Mouse (Mus musculus) myocyte (in vitro differentiated cells): Measurements from ENCODE around the gene Tmem236.

Experiments
- MYOD1 ChIP-seq, 3 experiments: IDR thresholded peaks; one replicate each; pipeline ENCODE4 v1.6.1; 2011; ENCODE audit warnings: control low read depth in 2 of 3, low read depth in 2 of 3, mild to moderate bottlenecking in 2 of 3, moderate library complexity in 1 of 3; ENCODE audit not compliant: insufficient read length in 2 of 3, control insufficient read depth in 1 of 3
- POLR2A ChIP-seq: IDR thresholded peaks from one replicate; pipeline ENCODE4 v1.6.1; 2011; ENCODE audit warnings: low read depth, mild to moderate bottlenecking, control low read depth, moderate library complexity; ENCODE audit not compliant: insufficient read length
- POLR2AphosphoS2 ChIP-seq: IDR thresholded peaks from one replicate; pipeline ENCODE4 v1.6.1; 2011; ENCODE audit warnings: low read depth, control low read depth; ENCODE audit not compliant: insufficient read length
- TCF12 ChIP-seq: IDR thresholded peaks from one replicate; pipeline ENCODE4 v1.6.1; 2011; ENCODE audit warnings: mild to moderate bottlenecking, control low read depth; ENCODE audit not compliant: poor library complexity, insufficient read depth, severe bottlenecking

DNA sequence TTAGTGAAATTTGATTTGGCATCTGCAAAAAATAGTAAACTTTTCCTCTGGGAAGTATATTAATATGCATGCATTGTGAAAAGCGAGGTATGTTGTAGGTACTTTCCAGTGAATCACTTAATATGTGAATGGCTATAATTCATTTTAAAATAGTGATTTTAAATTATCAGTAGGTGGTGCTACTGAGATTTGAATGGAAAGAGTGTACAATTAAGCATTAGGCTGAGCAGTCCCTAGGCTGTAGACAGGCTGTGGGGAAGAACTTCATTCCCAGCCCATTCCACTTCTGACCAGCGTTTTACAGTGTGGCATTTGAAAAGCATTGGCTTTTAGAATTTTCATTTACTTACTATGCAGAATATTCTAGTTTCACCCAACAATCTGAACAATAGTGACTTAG is 14.6 kb upstream of the Tmem236 start:
- TF ChIP-seq POLR2A (no peak), TCF12 (no peak), MYOD1 (IDR thresholded peaks at IDR 0.05; ENCODE audit: control insufficient read depth in 1 of 3, insufficient read length in 2 of 3, low read depth in 2 of 3) (no peak), POLR2AphosphoS2 (no peak)
